Mouse (Mus musculus): Measurements from ENCODE around the gene Efna3.

The Efna3 gene

DNA sequence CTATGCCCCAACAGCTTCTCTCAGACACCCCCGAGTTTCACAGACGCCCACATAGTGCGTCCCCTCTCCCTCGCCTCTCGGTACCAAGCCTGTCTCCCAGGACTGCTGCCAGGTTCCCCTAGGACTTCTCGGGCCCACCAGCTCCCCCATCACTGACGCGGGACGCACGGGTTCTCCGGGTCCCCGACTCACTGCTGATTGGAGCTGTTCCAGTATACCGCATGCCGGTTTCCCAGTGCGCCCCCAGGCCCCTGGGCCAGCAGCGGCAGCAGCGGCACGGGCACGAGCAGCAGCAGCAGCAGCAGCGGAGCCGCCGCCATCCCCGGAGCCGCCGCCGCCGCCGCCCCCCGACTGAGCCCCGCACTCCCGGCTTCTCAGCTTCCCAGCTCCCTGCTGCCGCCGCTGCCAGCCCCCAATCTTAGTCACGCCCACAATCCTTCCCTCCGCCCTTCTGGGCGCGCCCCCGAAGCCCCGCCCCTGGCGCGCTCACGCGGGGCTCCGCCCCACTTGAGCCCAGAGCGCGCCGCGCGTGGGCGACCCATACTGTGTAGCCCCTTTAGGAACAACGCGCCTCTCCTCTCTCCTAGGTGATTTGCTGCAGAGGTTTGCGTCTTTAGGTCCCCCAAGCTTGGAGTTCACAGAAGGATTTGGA lies at the start of gene Efna3:
Gene Efna3, minus strand, starts transcription at position 452 of the 652 bp plus-strand sequence.
- in situ Hi-C loops (cut with MboI, MseI), result no loop called here

DNA sequence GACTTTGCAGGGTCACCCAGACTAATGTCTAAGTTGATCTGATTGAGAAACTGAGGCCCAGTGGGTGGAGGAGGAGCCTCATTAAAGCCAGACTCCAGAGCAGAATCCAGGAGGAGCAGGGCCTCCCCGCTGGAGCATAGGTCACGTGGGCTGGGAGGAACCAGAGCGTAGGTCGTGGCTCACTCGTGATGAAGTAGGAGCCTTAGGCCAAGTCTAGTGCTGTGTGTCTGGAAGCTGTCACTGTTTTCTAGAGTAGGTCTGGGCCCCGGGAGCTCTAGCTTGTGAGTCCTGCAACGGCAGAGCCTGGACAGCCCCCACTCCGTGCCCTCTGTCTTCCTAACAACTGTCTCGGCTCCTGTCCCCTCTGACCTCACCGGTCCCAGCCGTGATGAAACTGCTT lies 44.6 kb upstream of the Efna3 start:
- in situ Hi-C loops (cut with MboI, MseI), result no loop called here

DNA sequence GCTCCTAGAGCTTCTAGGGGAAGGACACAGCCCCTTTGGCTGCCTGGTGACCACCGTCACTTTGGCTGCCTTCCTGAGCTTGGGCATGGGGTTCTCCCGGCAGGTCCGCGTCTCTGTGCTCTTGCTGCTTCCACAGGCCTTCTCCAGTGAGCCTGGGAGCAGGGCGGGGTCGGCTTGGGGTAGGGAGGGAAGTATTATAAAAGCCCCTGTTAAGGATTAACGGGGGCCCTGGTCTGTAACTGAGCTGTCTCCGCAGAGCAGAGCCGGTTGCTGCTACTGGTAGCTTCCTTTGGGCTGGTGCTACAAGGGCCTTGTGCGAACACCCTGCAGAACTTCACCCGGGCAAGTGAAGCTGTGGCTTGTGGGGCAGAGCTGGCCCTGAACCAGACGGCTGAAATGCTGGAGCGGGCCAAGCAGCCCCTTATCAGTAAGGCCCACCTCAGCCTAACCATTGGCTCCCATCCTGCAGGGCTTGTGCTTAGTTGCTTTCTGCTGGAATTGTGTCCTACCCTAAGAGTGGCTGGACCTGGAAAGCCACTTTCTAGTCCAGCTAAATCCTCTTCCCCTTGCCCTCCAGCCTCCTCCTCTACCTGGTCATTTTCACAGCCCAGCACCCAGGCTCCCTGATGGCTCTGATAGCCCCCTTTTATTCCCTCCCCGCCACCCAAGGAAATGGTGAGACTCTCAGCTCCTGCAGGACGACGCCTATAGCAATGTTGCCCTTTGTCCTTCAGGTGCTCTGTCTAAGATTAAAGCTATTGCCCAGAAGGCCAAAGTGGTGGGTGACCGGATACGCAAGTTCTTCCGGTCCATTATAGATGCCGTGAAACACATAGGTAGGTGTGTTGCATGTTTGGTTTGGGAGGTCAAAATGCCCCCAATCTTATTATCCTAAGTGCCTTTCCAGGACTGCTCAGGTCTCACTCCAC lies 43.0 kb upstream of the Efna3 start:
- in situ Hi-C loops (cut with MboI, MseI), result no loop called here

DNA sequence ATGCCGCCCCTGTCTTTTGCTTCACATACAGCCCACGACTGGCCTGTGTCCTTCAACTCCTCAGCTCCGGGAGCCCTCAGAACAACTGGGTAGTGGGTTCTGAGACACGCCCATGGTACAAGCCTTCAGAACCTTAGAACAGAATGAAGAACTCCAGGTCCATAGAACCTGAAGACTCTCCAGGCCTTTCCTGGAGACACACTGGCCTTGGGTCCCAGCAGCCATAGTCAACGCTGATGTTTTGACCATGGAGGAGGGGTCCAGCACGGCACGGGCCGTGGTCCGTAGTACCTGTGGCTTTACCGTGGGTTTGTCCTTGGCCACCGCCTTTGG lies 42.4 kb upstream of the Efna3 start, which contains the start of gene Dcst1:
Gene Dcst1, minus strand, starts transcription at position 101 of the 333 bp plus-strand sequence.
- in situ Hi-C loops (cut with MboI, MseI), result no loop called here

DNA sequence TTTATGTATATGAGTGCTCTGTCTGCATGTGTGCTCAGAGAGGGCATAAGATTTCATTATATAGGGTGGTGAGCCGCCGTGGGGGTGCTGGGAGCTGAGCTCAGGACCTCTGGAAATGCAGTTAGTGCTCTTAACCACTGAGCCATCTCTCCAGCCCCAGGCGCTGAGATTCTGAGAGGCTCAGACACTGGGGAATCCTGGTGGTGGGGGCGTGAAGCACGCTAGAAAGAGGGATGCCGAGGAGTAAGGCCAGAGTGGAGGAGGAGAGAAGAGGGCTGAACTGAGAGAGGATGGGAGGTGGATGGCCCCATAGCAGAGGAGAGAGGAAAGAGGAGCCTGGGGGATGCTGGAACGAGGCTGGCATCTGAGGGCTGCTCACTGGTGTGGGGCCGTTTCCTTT lies 41.9 kb upstream of the Efna3 start:
- in situ Hi-C loops (cut with MboI, MseI), result no loop called here

DNA sequence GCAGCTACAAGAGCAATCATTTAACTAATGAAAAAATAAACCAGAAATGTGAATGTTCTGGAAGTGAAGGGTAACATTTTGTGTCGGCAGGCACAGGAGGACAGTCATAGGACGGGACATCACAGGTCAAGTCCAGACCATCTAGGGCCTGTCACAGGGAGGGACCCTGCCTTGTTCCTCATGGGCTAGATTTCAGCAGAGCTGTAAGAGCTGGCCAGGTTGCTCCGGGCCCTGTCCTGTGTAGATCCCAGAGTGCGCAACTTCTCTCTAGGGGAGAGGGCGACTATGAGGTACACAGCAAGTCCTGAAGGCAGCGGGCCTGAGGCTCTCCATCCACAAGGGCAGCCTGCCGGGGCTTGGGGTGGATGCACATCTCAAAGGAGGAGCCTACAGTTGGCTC lies 38.9 kb upstream of the Efna3 start, which contains the start of gene Dcst2:
Gene Dcst2, plus strand, starts transcription at position 301 of the 400 bp plus-strand sequence.
- in situ Hi-C loops (cut with MboI, MseI), result no loop called here

DNA sequence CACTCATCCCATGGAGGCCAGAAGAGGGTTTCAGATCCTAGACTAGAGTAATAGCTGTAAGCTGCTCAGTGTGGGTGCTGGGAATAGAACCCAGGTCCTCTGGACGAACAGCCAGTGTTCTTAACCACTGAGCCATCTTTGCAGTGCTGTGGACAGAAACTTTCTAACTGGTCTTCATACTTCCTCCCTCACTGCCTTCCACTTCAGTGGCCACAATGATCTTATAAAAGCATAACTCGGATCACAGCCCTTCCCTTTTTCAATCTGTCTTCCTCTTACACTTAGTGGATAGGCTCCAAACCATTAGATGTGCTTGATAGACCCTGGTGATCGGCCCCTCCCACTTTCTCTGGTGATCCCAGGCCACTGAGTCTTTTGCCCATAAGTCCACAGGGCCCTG lies 37.5 kb upstream of the Efna3 start:
- in situ Hi-C loops (cut with MboI, MseI), result no loop called here

DNA sequence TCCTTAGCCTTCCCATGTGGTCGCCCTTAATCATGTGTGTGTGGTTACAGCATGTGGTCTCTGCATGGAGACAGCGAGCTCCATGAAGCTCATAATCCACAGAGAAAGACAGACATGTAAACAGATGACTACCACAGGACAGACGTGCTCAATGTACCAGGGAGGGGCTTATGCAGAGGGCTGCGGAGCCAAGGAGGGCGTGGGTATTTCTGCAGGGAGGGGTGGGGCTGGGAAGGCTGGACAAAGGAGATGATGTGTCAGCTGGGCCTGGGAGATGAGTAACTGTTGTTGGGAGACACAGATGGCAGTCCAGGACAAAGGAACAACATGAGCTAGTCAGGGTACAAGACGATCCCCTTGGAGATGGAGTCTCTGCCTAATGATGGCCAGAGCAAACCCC lies 36.9 kb upstream of the Efna3 start:
- in situ Hi-C loops (cut with MboI, MseI), result no loop called here

DNA sequence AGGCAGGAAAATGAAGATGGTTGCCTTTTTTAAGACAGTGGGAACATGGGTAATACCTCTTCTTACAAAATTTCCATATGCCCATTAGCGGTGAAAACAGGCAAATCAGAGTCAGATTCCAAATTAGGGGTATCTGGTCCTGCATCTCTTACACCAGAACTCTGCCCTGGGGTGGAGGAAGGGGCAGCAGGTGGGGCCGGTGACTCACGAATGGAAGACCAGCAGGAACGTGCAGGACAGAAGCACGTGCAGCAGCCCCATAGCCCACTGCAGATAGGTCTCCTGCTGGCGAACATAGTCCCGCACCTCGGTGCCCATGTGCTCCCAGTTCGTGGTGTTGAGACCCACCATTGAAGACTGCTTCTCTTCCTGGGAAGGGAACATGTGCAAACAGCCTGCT lies 33.3 kb upstream of the Efna3 start:
- in situ Hi-C loops (cut with MboI, MseI), result no loop called here

DNA sequence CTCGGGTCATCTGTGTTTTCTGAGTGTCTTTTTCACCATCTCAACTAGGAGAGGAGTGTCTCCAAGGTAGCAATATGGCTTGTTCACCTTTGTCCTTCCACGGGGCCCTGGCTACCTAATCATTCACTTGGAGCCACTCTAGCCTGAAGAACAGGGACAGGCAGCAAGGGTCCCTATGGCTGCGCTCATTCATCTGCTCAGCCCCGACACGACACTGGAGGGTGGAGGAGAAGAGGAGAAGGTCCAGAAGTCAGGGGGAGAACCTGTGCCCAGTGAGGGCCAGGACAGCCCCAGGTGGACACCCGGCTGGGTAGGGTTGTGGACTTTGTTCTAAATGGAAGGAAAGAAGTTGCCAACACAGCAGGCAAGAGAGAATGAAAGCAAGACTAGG lies 32.7 kb upstream of the Efna3 start:
- in situ Hi-C loops (cut with MboI, MseI), result no loop called here

DNA sequence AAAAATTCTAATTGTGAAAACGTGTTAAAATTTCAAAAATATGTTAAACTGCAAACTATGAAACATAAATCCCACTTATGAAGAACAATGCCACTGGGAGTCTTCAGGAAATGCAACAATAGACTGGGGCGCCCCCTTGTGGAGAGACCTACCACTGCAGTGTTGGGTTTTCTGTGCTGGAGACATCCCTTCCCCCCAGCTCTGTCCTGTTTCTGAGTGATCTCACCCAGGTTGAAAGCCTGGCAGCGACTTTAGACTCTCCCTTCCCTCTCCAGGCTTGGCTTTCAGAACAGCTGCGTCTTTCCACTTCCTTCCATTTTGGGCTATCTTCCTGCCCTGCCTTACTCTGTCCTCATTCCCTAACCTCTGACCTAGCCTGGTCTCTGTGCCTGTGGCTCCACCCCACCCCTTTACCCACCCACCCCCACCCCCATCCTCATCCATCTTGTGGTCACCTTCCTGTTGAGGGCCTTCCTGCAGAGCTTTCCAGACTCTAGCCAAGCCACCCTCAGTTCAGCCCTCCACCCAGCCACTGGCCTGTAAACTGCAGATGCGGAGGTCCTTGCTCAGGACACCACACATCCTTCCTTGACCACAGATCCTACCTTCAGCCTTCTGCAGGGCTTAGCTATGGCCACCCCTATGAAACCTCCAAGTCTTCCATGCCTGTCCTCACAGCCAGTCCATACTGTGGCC lies 32.2 kb upstream of the Efna3 start:
- in situ Hi-C loops (cut with MboI, MseI), result no loop called here

DNA sequence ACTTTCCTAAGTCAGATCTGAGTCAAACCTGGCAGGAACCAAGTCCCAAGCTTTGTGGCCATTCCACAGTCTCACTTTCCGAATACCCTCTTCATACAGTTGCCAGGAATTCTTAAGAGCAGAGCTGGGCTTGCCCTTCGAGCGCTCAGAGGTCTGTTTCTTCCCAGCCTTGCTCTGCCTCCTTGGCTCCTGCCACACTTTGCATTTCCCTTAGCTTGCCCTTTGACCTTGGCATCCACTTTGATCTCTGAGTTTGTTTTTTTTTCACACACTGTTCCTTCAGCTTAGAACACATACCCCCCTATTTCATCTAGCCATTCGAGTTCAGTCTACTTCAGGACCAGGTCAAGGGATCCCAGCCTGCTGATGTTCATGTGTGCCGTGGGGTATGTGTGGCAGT lies 28.5 kb upstream of the Efna3 start:
- in situ Hi-C loops (cut with MboI, MseI), result no loop called here

DNA sequence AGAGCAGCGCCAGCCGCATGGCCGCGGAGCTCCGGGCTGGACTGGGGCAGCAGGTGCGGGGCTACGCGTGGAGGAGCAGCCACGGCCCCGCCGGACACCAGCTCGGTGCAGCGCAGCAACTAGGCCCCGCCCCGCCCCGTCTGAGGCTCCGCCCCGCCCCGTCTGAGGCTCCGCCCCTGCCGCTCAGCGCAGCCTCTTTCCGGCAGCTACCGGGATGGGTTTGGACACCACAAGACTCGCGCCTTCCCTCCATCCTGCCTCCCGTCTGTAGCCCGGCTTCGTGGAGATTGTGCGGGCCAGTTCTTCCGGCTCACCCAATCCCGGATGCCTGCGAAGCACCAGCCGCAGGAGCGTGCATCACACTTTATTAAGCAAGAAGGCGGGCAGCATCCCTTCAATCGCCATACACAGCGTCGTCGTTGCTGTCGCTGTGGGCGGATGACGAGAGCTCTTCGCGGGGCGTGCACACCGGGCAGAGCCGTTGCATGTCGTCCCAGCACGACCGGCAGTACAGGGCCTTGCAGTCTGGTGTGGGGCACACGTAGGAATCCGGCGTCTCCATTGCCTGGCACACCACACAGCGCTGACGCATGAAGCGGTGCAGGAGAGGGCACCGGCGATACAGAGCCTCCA lies 27.2 kb upstream of the Efna3 start, which contains the start of gene Adam15:
Gene Adam15, minus strand, starts transcription at position 128 of the 633 bp plus-strand sequence.
- in situ Hi-C loops (cut with MboI, MseI), result loop anchor here (10.0 kb wide), 1 partner anchor 135 kb away; no protein-coding TSS in a partner anchor

DNA sequence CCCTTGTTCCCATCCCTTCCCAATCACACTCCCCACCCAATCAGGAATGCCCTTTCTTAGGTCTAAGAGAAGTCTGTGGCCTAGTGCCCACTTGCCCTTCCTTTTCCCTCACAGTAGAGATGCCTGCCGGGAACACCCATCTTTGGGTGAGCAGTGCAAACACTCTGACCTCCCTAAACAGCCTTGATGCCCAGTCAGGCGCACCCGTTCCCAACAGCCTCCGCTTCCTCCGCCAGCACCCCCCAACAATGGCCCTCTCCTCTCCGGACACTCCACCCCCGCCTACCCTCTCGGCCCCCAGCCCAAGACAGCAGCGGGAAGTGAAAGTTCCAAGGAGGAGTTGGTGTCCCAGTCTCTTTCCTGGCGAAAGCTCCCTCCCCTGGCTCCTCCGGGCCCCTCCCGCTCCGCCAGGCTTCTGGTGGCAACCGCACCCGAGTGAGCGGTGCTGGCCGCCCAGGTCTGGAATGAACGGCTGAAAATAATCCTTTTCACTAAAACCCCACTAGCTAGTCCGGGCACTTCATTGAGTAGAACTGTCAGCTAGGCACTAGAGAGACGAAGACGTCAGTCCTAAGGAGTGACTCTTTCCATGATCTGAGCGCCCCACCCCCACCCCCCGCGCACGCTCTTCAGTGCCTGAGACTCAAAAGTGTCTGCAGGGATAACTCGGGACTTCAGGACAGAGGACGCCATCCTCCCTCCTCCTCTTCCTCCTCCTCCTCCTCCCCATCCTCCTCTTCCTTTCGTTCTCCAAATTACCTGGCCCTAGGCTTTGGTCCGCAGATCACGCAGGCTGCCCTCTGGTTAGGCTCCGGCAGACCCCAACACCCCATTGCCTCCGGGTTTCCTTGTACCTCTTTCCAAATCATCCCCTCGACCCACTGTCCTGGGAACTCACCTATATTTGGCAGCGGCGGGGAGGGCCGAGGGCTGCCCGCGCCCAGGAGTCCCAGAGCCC lies 26.4 kb upstream of the Efna3 start:
- in situ Hi-C loops (cut with MboI, MseI), result loop anchor here (10.0 kb wide), 1 partner anchor 136 kb away; no protein-coding TSS in a partner anchor

DNA sequence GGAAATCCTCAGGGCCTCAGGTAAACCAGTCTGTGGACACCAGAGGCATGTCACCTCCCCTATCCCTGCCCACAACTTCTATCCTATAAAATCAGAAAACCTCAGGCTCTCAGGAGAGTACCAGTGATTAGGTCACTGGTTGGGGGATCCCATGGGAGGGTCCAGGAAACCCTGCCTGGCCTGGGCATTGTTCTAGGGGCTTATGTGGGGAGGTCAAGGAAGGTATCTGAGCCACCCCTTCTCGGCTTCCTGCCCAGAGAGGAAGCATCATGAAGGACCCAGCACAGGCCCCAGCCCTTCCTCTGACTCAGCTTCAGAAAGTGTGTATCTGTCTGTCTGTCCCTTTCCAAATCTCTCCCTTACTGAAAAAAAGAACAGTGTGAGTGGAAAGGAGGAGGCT lies 25.2 kb upstream of the Efna3 start:
- in situ Hi-C loops (cut with MboI, MseI), result loop anchor here (10.0 kb wide), 1 partner anchor 137 kb away; no protein-coding TSS in a partner anchor

DNA sequence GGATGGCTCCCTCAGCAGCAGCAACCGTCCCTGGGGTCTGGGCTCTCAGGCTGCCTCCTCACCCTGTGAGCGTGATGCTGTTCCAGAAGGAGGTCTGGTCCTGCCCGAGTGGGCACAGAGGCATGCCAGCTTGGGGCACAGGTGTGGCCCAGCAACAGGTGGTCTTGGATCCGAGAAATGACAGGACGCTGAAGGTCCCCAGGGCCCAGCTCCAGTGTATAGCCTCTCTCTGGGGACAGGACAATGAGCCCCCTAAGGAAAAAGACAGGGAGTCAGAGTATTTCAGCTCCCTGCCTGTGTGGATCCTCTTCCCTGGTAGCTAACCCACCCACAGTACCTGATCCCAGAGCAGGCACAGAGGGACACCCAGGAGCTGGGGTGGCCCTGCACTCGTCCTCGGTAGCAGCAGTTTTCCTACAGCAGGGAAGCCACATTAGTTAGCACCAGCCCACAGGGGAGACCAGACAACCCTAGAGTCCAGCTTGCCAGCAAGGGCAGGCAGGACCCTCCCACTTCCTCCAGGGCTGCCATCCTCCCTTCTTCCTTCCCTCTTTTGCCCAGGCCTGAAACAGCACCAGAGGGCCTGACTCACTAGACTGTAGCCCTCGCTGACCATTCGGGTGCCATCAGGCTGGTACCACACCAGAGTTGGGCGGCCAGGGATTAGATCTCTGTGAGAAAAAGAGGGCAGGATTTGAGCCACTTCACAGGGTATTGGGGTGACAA lies 24.2 kb upstream of the Efna3 start:
- in situ Hi-C loops (cut with MboI, MseI), result loop anchor here (10.0 kb wide), 1 partner anchor 138 kb away; no protein-coding TSS in a partner anchor

DNA sequence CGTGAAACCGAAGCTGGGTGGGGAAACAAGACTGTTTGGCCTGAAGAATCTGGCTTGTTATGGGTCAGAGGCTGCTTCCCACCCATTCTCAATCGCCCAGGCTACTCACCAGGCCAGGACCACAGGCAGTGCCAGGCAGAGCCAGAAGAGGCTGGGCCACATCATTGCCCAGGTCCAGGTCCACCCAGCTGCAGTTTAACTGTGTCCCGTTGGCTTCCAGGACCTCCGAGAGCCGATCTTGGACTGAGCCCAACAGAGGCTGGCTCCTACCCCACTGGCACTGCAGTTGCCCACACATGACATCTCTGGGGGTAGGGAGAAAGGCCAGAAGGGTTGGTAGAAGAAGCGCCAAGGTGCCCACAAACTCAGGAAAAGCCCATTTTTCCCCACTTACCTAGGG lies 20.5 kb upstream of the Efna3 start:
- in situ Hi-C loops (cut with MboI, MseI), result loop anchor here (10.0 kb wide), 1 partner anchor 142 kb away; no protein-coding TSS in a partner anchor

DNA sequence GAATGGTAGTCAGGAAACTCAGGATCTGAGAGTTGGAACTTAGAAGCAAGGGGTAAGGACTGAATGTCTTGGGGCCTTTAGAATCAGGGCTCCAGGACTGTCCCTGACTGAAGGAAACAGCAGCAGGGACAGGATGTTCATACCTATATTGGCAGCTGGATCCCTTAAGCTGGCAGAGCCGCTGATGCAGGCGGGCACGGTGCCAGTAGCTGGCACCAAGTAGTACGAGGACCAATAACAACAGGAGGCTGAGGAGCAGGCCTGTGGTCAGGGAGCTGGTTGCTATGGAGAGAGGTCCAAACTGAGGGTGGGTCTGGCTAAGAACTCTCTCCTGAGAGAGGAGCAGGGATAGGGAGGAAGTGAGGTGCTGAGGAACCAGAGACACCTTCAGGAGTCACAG lies 19.0 kb upstream of the Efna3 start:
- in situ Hi-C loops (cut with MboI, MseI), result loop anchor here (10.0 kb wide), 1 partner anchor 143 kb away; no protein-coding TSS in a partner anchor

DNA sequence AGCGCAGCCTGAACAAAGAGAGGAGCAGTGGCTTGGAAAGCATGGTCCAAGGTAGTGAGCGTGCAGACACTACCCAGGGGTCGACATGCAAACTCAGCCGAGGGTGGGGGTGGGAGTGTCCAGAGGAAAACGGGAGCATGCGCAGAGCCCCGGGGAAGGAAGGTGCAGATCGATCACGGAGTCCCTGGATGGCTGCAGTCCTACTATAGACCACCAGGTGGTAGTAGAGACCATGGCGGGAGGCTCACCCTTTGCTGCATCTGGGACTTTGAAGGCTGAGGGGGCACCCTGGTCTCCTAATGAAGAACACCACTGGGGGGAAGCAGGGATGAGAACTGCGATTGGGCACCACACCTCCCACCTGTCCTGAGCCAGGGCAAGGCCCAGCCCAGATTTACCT lies 17.7 kb upstream of the Efna3 start:
- in situ Hi-C loops (cut with MboI, MseI), result loop anchor here (10.0 kb wide), 1 partner anchor 144 kb away; no protein-coding TSS in a partner anchor

Data from regulatory T cell (primary cell).